Mouse (Mus musculus) stomach, embryonic 14.5 days (tissue): ENCODE results near the gene Eras. TPM values are rescaled to one million over a fixed set of nuclear protein-coding genes. Genes with fewer than 3 reads are reported as not detected.

Source experiments
- ATAC-seq: fragments of 200-750 bp; cut with Nextera tagmentation; 2 replicates; pipeline ENCODE4 v1.8.0; 2017; ENCODE audit warnings: low read depth, moderate TSS enrichment; ENCODE audit not compliant: insufficient number of reproducible peaks, insufficient read depth, low FRiP score
- H3K27ac ChIP-seq: fragments of 300-500 bp; sonication (generic); 2 replicates; pipeline ENCODE4 v1.5.1; 2014; ENCODE audit warnings: mild to moderate bottlenecking, low read length, moderate library complexity, mixed read lengths
- H3K27me3 ChIP-seq: fragments of 300-500 bp; sonication (generic); 2 replicates; pipeline ENCODE4 v1.6.1; 2014; ENCODE audit warnings: low read length, control low read depth, mixed read lengths; ENCODE audit not compliant: control insufficient read depth, insufficient read depth
- H3K36me3 ChIP-seq: fragments of 300-500 bp; sonication (generic); 2 replicates; pipeline ENCODE4 v1.6.1; 2014; ENCODE audit warnings: mild to moderate bottlenecking, control low read depth, low read length, moderate library complexity, mixed read lengths; ENCODE audit not compliant: control insufficient read depth, insufficient read depth
- H3K4me1 ChIP-seq: fragments of 300-500 bp; sonication (generic); 2 replicates; pipeline ENCODE4 v1.6.1; 2014; ENCODE audit warnings: low read length, control low read depth, mixed read lengths; ENCODE audit not compliant: control insufficient read depth, insufficient read depth
- H3K4me2 ChIP-seq: fragments of 300-500 bp; sonication (generic); replicated peaks from 2 replicates; pipeline ENCODE4 v1.6.1; 2014; ENCODE audit warnings: low read depth, low read length, control low read depth
- H3K4me3 ChIP-seq: fragments of 300-500 bp; sonication (generic); 2 replicates; pipeline ENCODE4 v1.5.1; 2014; ENCODE audit warnings: low read depth, low read length, control low read depth
- H3K9ac ChIP-seq: fragments of 300-500 bp; sonication (generic); replicated peaks from 2 replicates; pipeline ENCODE4 v1.6.1; 2014; ENCODE audit warnings: low read depth, mild to moderate bottlenecking, control low read depth, low read length, moderate library complexity, mixed read lengths
- H3K9me3 ChIP-seq: fragments of 300-500 bp; sonication (generic); 2 replicates; pipeline ENCODE4 v1.6.1; 2016; ENCODE audit warnings: low read depth, low read length, control low read depth; ENCODE audit not compliant: control insufficient read depth
- WGBS: fragments of 180-500 bp; shearing (Covaris S2); extraction: QIAGEN DNeasy Blood & Tissue Kit; methylation state at CpG from one replicate; pipeline ENCODE4 v1.1.7; 2014; 5-methylcytosine and 5-hydroxymethylcytosine counted together
- polyA plus RNA-seq: library from polyadenylated mRNA; unstranded; fragments of >200 nt; fragmentation: Nextera tagmentation; extraction: Ambion mirVana; gene quantifications from 2 replicates; pipeline ENCODE4 v1.2.1, GENCODE M21; 2014

The Eras gene
- polyA plus RNA-seq, 1 experiment from 2014 or later, result not detected

GRCm38 (mm10) chrX:7904441-7904840 is 24.0 kb downstream of the Eras start:
- no peaks in the 10 kb centered on the region for H3K9me3 ChIP-seq
- no peak overlapping the region for H3K4me3 ChIP-seq
- ATAC-seq, result no peak
- no peak overlapping the region for H3K9ac ChIP-seq
- no peak overlapping the region for H3K27ac ChIP-seq
- H3K27me3 ChIP-seq, result no peaks in the 10 kb centered on the region
- WGBS, result 90% methylated on average over 5 of the region's 5 CpGs
- H3K4me2 ChIP-seq, result no peak overlapping the region
- peaks cover 8% of the 10 kb centered on the region; the same call in 1 of the 2 replicates for H3K36me3 ChIP-seq
- no peaks in the 10 kb centered on the region for H3K4me1 ChIP-seq

DNA sequence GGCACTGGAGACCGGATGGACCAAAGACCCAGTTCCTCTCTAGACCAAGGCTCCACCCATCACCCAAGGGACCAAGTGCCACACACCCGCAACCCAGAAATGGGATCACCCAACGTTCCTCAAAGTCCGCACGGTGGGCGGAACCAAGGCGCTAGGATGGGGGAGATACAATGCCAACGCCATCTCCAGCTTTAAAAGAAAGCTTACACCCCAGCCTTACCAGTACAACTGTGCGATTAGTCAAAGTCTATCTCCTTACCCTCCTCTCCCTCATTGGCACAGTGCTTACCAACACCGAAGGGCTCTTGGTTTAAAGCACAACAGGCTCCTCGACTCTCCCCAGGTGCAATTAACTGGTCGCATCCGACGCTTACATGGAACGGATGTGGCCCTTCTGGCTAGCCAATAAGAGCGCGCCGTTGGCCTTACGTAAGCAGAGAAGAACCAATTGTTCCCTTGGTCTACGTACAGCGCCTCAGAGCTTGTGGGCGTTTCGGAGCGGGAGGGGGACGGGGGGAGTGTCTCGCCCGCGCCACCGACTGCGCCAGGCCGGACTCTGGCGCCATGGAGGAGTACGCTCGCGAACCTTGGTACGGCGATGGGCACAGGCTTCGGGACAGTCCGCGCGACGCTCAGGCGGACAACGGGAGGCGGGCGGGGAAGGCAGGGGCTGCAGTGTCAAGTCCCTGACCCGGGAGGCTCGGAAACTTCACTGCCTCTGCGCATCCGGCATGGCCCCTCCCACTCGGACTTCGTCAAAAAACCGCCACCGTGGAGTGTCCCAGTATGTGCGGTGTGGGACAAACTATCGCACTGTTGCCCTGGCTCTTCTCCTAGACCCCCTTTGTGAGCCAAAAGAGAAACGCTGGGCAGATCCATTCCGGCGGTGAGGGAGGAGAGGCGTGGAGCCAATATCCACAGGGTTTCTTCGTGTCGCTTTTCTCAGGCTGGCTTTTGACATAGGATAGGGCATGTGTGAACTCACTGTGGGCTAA is 29.2 kb downstream of the Eras start, which contains the start of the genes Pqbp1 and Timm17b:
Pqbp1 (minus strand) TSS at position 390 of the 995 bp plus-strand sequence.
Timm17b (plus strand) TSS at position 478 of the 995 bp plus-strand sequence.
- Histone ChIP-seq H3K4me2 (peak within 1 kb of the TSS; percentile 45), H3K36me3 (no peaks in the 10 kb centered on the region; the same call in 1 of the 2 replicates), H3K9ac (peak within 1 kb of the TSS; percentile 53), H3K27me3 (no peaks in the 10 kb centered on the region), H3K4me3 (peak within 1 kb of the TSS; percentile 51), H3K4me1 (no peaks in the 10 kb centered on the region), H3K27ac (peak within 1 kb of the TSS; percentile 71; the same call in 1 of the 2 replicates), H3K9me3 (no peaks in the 10 kb centered on the region)
- ATAC-seq, result peak; percentile 99
- WGBS, result 13% methylated on average over 62 of the region's 62 CpGs

DNA sequence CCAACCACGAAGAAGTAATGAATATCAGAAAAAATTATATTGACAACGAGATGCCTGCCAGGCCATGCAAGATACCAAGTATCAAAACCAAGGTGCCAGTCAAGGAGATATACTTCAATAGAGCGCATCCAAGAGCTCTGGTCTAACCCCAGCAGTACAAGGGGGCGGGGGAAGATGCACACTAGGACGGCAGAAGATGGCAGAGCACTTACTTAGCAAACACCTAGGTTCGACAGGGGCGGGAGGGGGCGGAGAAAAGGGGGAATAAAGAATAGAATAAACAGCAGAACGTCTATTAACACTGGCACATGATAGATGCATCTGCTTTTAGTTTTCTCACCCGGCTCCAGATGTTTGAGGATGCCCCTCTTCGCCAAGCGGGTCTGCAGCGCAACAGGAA is 30.2 kb downstream of the Eras start:
- Histone ChIP-seq H3K27me3 (no peaks in the 10 kb centered on the region), H3K36me3 (no peaks in the 10 kb centered on the region; the same call in 1 of the 2 replicates), H3K4me1 (no peaks in the 10 kb centered on the region), H3K27ac (no peak overlapping the region), H3K9ac (peak overlapping the region; percentile 33; the same call in 1 of the 2 replicates), H3K4me2 (peak overlapping the region; percentile 45), H3K4me3 (peak overlapping the region; percentile 51), H3K9me3 (no peaks in the 10 kb centered on the region)
- no peak for ATAC-seq
- WGBS, result 32% methylated on average over 13 of the region's 13 CpGs

- H3K4me3 ChIP-seq, result peak within 1 kb of the TSS; percentile 46
- H3K27me3 ChIP-seq, result no peaks in the 10 kb centered on the region
- peak; percentile 92 for ATAC-seq
- WGBS, result 22% methylated on average over 49 of the region's 49 CpGs
- peak within 1 kb of the TSS; percentile 25 for H3K9ac ChIP-seq
- no peaks in the 10 kb centered on the region for H3K36me3 ChIP-seq
- no peaks in the 10 kb centered on the region for H3K9me3 ChIP-seq
- H3K27ac ChIP-seq, result peak within 1 kb of the TSS; percentile 67
- H3K4me2 ChIP-seq, result peak within 1 kb of the TSS; percentile 59
- no peaks in the 10 kb centered on the region for H3K4me1 ChIP-seq
Observed at GRCm38 (mm10) chrX:7883841-7884567, 44.4 kb downstream of the Eras start, which contains the start of gene Slc35a2. Gene Slc35a2 (plus strand): TSS chrX:7884028.

- no peak; the same call in 1 of the 2 replicates for ATAC-seq
- WGBS, result 10% methylated on average over 11 of the region's 11 CpGs
Observed at GRCm38 (mm10) chrX:7879819-7880218, 48.6 kb downstream of the Eras start.

GRCm38 (mm10) chrX:7878495-7878894 is 49.9 kb downstream of the Eras start:
- Histone ChIP-seq H3K4me2 (peak overlapping the region; percentile 85), H3K27ac (no peak overlapping the region), H3K36me3 (peaks cover 2% of the 10 kb centered on the region; the same call in 1 of the 2 replicates), H3K4me3 (peak overlapping the region; percentile 35), H3K27me3 (no peaks in the 10 kb centered on the region), H3K9me3 (no peaks in the 10 kb centered on the region), H3K9ac (no peak overlapping the region; the same call in 1 of the 2 replicates), H3K4me1 (no peaks in the 10 kb centered on the region)
- ATAC-seq, result peak; percentile 16; the same call in 1 of the 2 replicates
- WGBS, result 25% methylated on average over 21 of the region's 21 CpGs

More at GRCm38 (mm10) chrX:7879819-7880218, 48.6 kb downstream of the Eras start:
- H3K4me1 ChIP-seq, result no peaks in the 10 kb centered on the region
- H3K4me3 ChIP-seq, result no peak overlapping the region
- H3K27ac ChIP-seq, result no peak overlapping the region
- no peaks in the 10 kb centered on the region for H3K36me3 ChIP-seq
- H3K9ac ChIP-seq, result no peak overlapping the region
- no peaks in the 10 kb centered on the region for H3K27me3 ChIP-seq
- H3K4me2 ChIP-seq, result peak overlapping the region; percentile 28; the same call in 1 of the 2 replicates
- no peaks in the 10 kb centered on the region for H3K9me3 ChIP-seq

GRCm38 (mm10) chrX:7878007-7878419 is 50.4 kb downstream of the Eras start, which contains the start of gene Pim2:
Gene Pim2 (plus strand): TSS chrX:7878262.
- WGBS, result 16% methylated on average over 38 of the region's 38 CpGs
- Histone ChIP-seq H3K27me3 (no peaks in the 10 kb centered on the region), H3K4me3 (peak within 1 kb of the TSS; percentile 35), H3K36me3 (peaks cover 4% of the 10 kb centered on the region; the same call in 1 of the 2 replicates), H3K27ac (no peak within 1 kb of the TSS), H3K9ac (no peak within 1 kb of the TSS; the same call in 1 of the 2 replicates), H3K9me3 (no peaks in the 10 kb centered on the region), H3K4me2 (peak within 1 kb of the TSS; percentile 85), H3K4me1 (no peaks in the 10 kb centered on the region)
- peak; percentile 93 for ATAC-seq
